Mouse (Mus musculus) spleen, embryonic (tissue): ENCODE measurements around the gene Chid1.

Experiments used
- CTCF ChIA-PET: fragments of 350-600 bp; sonication (Branson Sonifier 250); formaldehyde crosslinking; loops from one replicate; lab custom pipeline; 2022; lab: Charles Lee

Chid1 gene

DNA sequence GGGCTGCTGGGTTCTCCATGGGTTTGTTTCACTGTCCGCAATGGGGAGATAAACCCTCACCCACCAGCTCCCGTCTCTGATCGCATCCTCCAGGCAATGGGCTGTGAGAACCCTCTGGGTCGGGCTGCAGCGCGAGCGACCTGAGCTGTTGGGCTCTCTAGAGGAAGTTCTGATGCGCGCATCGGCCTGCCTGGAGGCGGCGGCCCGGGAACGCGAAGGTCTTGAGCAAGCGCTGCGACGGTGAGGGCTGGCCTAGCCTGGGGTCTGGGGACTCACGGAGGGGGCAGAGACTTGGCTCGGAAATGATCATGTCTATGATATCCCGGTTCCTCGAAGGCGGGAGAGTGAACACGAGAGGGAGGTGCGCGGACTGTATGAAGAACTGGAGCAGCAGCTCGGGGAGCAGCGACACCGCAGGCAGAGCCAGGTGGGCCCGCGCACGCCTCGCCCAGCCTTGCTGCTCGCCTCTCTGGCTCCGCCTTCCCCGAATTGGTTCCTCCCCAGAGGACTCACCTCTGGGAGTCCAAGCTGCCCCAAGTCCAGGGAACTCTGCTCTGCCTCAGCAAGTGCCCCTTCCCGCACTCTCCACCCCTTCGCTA lies 75.0 kb downstream of the Chid1 start:
- CTCF ChIA-PET: no interaction called here

DNA sequence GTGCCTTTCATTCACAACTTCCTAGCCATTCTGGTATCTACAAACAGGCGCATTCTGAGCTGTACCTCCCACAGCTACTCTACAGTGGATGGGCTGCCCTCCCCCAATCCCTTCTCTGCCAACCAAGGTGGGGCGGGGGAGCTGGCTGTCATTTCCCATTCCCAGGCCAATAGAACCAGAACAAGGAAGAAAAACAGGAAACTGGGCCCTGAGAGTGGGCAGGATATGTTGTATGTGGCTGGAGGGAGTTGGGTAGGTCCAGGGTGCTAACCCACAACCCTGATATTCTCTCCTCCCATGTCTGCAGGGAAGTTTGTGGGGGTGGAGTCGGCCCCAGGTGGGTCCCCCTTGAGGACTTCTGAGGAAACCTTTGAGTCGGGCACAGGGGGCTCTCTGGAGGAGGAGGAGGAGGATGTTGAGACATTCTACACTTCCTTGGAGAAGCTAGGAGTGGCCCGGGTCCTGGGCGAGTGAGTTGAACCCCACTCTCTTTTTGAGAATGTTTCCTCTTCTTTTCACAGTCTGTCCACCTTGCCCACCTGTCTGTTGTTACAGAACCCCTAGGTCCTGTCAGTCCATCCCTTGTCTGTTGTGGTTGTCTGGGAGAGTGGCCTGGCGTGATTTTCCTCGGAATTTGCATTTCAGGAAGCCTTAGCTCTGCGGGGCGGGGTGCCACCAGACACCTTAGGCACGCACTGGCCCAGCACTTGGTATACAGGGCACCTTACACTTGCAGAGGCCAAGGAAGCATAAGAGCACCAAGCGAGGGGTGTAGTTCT lies 75.6 kb downstream of the Chid1 start:
- CTCF ChIA-PET: no interaction called here

DNA sequence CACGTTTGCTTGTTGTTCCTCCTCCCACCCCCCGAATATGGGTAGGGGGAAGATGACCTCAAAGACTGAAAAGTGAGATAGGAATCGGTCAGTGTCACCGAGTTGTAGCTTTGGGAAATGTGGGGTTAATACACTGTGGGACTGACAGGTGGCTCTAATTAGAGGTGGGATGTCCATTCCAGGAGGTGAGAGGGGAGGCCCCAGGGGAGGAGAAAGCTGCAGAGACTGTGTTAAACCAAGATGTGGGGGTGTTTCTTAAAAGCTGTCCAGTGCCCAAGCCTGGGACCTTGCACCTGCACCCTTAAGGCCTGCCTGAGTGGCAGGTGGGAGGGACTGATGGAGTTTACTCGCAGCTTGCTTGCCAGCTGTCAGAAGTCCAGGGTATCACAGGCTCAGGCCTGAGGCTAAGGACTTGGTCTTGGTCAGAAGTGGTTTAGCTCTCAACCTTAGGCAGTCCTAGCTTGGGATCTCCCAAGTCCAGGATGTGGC lies 77.3 kb downstream of the Chid1 start:
- CTCF ChIA-PET: interaction anchor here (0.6 to 0.8 kb wide), 5 partner anchors 9 to 363 kb away, joined by 3 to 8 read pairs (median 3); no protein-coding TSS in a partner anchor

DNA sequence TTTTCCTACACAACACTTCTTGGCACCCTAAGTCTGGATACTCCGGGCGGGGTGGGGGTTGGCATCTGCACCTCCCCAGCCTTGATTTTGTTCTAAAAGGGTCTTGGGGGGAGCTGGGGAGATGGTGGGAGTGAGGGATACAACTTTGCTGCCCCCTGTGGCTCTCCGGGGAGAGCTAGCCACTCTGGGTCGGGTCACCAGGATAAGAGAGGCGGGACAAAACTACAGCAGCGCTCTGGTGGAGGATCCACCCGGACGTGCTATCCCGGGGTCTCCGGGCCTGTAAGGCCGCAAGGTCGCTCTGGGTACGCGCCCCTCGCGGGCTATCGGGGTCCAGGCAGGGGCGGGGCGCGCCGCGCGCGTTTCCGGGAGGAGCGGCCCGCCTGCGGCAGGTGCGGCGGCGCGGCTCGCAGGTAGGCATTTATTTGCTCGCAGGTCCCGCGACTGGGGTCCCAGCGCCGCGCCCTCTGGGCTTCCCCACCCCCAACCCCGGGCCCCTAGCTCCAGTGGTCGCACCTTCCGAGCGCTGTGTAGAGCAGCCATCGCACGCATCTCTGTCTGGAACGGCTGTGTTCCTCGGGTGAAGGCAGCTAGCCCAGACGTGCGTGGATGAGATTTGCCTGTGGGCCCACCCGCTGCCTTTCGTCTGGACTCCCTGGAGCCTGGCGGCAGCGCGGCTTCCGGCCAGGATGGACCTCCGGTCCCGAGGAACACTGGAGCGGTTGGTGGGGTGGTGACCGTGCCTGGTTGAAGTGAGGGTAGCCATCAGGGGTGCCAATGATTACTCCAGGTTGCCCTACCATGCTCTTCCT lies 77.9 kb downstream of the Chid1 start:
- CTCF ChIA-PET: interaction anchor here (0.6 to 0.9 kb wide), 4 partner anchors 8 to 362 kb away, joined by 3 to 6 read pairs (median 4); no protein-coding TSS in a partner anchor

DNA sequence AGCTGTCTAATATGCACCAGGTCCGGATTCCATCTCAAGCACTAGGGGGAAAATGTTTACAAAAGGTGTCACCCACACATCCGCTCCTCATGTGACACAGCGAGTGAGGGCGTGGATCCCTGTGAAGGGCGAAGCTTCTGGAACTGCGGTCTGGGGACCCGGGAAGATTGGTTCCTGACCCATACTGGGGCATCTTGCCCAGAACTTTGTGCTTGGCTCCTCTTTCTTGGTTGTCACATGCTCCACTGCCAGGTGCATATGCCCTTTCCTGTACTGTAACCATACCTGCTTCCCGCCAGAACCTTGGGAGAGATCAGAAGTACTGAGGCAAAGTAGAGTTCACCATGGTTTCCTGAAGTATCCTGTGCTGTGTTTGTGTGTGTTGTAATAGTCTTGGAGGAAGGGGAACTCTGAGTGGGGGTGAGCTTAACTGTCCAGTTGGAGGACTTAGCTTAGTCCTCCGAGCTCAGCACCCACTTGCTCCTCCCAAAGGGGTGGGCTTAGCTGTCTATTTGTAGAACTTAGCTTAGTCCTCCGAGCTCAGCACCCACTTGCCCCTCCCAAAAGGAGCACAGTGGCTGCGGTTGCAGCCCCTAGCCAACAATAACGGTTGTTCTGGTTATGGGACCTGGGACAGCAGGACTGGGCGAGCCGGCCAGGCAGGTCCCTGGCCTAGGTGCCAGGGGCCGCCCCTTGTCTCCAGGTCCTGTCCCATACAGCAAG lies 79.1 kb downstream of the Chid1 start, which contains the start of gene Cracr2b:
Gene Cracr2b (plus strand): TSS at position 704 of the 723 bp plus-strand sequence.
- CTCF ChIA-PET: interaction anchor here (0.6 kb wide), 1 partner anchor 276 kb away, joined by 3 read pairs; no protein-coding TSS in a partner anchor

DNA sequence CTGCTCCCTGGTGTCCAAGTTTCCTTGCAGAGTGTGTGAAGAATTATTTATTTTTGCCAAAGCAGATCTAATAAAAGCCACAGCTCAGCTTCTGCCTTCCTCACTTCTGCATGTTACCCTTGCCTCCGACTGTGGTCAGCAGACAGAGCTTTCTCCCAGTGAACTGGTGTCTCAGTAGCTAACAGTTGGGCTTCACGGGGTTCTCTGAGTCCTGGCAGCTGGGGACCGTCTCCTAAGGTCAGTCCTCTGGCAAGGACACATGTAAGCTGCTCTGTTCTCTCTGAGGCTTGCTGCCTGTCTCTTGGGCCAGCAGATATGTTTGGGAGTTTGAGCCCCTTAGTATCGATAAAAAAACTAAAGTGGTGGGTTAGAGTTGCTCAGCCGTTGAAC lies 79.7 kb downstream of the Chid1 start:
- CTCF ChIA-PET: interaction anchor here (0.6 to 1.2 kb wide), 2 partner anchors 8 to 275 kb away, joined by 3 read pairs; no protein-coding TSS in a partner anchor

DNA sequence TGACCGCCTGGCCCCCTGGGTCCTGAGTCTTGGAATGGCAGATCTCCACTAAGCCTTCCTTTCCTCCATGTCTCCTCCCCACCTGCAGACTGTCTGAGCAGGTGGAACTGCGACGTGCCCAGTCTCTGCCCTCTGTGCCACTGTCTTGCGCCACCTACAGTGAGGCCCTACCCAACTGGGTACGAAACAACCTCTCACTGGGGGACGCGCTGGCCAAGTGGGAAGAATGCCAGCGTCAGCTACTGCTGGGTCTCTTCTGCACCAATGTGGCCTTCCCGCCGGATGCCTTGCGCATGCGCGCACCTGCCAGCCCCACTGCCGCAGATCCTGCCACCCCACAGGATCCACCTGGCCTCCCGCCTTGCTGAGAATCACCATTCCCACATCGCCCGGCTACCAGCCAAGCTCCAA lies 80.4 kb downstream of the Chid1 start:
- CTCF ChIA-PET: interaction anchor here (1.2 kb wide), 1 partner anchor 9 kb away, joined by 3 read pairs; no protein-coding TSS in a partner anchor

DNA sequence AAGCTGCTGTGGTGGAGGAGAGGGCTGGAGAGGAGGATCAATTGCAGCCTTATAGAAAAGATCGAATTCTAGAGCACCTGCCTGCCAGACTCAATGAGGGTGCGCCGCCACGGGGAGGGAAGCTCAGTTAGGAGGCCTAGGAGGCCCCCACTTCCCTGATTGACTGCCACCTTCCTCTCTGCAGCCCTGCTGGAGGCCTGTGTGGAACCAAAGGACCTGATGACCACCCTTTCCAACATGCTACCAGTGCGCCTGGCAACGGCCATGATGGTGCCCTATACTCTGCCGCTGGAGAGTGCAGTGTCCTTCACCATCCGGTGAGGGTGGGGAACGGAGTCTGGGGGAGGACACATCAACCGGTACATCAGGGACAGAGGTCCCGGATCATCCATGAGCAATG lies 81.0 kb downstream of the Chid1 start:
- CTCF ChIA-PET: interaction anchor here (0.7 to 1.2 kb wide), 4 partner anchors 10 to 64 kb away, joined by 3 to 6 read pairs (median 5); no protein-coding TSS in a partner anchor

DNA sequence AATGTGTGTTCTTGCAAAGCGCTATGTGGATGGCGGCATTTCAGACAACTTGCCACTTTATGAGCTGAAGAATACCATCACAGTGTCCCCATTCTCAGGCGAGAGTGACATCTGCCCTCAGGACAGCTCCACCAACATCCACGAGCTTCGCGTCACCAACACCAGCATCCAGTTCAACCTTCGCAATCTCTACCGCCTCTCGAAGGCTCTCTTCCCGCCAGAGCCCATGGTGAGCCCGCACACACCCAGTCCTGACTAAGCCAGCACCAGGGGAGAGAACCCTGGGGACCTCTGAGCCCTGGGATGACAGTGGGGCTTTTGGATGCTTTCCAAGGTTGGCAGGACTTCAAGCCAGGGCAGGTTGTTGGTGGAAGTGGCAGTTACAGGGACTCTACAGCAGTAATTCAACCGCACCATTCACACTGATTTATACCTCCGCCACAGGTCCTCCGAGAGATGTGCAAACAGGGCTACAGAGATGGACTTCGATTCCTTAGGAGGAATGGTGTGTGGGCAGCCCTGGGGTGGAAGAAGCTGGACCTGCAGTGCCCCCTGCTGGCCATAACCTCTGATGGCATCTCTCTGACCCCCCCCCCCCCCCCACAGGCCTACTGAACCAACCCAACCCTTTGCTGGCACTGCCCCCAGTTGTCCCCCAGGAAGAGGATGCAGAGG lies 81.5 kb downstream of the Chid1 start:
- CTCF ChIA-PET: interaction anchor here (0.7 to 1.0 kb wide), 4 partner anchors 8 to 64 kb away, joined by 3 to 6 read pairs (median 5); no protein-coding TSS in a partner anchor

DNA sequence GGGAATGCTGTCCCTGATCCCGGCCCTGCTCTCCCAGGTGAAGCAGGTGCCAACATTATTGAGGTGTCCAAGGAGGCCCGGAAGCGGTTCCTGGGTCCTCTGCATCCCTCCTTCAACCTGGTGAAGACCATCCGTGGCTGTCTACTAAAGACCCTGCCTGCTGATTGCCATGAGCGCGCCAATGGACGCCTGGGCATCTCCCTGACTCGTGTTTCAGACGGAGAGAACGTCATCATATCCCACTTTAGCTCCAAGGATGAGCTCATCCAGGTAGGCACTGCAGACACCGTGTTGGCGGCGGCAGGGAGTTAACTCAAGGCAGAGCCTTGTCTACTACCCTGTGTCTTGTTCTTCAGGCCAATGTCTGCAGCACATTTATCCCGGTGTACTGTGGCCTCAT lies 82.4 kb downstream of the Chid1 start:
- CTCF ChIA-PET: no interaction called here

DNA sequence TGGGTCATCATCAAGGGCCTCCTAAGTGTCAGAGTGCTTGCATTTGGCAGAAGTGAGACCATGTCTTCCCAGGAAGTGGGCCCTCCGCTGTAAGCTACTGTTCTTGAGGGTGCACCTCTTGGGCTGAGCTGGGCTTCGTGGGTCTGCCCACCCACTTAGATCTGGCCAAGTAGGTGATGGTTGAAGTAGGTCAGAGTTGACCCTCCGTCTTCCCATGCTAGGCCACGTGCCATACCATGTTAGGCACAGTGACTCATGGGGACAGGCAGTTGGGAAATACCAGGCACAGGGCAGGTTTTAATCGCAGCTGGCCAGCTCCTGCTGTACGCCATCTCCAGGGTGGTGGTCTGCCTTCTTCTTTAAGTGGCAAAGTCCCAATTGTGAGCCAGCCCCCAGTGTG lies 82.9 kb downstream of the Chid1 start:
- CTCF ChIA-PET: no interaction called here

DNA sequence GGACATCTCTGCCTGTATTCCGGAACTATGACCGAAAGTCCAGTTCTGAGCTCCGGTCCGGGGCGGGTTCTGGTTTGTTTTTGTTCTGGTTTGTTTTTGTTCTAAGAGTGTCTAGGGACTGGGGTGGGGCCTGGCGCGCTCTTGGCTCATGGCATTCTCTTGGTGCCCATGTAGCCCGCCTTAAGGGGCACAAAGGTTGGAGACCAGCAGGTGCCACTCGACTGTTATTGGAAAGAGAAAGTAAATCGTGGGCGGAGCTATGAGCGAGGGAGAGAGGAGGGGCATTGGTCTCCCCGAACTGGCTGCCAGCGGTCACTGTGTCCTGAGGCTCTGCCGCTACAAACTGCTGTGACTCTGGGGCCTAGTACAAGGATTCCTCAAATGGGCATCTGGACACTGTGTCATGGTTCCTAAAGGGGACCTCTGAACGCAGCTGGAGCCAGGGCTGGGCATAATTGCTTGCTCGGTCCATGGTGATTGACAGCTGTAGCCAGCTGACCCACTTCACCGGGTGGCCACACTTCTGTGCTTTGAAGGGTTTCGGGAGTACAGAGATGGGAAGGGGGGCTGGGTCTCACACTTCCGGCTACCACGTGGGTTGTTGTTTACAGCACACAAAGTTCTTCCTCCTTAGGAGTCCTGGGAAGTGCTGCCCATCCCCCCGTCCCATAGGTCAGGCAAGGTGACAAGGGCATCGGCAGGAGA lies 83.9 kb downstream of the Chid1 start:
- CTCF ChIA-PET: interaction anchor here (0.8 to 1.2 kb wide), 2 partner anchors 13 to 70 kb away, joined by 3 to 4 read pairs; no protein-coding TSS in a partner anchor

DNA sequence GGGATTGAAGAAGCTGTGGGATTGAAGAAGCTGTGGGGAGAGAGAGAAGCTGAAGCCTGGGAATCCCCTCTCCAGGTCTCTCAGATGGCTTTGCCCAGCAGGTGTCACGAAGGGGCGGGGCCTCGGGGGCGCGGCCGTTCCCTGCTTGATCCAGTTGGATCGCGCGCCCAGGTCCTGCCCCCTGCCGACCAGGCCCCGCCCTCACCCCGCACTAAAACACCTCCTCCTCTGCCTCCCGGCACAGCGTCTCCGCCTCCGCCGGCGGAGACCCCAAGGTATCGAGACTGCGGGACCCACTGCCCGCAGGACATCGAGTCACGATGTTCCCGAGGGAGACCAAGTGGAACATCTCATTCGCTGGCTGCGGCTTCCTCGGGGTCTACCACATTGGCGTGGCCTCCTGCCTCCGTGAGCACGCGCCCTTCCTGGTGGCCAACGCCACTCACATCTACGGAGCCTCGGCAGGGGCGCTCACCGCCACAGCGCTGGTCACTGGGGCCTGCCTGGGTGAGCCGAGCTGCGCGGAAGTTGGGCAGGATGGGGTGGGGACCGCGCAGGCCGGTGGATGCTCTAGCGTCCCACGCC lies 84.6 kb downstream of the Chid1 start, which contains the start of gene Pnpla2:
Gene Pnpla2 (plus strand): TSS at position 232 of the 585 bp plus-strand sequence.
- CTCF ChIA-PET: interaction anchor here (0.6 to 1.2 kb wide), 2 partner anchors 12 to 498 kb away, joined by 4 read pairs; no protein-coding TSS in a partner anchor

DNA sequence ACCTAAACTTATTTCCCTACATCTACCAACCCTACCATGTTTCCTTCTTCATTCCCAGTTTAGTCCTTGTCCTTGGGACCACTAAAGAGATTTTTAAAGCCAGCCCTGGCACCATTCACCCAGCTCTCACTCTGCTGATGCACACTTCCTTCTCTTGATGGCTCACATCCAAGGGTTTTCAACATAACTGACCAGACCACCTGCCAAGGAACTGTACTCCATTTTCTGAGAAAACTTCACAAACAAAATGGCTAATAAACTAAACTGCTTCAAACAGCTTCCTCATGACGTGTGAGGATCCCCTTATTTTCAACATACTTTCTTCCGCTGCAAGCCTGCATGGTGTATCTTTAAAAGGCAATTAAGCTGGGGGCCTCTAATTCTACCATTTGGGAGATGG lies 86.0 kb downstream of the Chid1 start:
- CTCF ChIA-PET: interaction anchor here (0.5 kb wide), 1 partner anchor 8 kb away, joined by 3 read pairs; no protein-coding TSS in a partner anchor

DNA sequence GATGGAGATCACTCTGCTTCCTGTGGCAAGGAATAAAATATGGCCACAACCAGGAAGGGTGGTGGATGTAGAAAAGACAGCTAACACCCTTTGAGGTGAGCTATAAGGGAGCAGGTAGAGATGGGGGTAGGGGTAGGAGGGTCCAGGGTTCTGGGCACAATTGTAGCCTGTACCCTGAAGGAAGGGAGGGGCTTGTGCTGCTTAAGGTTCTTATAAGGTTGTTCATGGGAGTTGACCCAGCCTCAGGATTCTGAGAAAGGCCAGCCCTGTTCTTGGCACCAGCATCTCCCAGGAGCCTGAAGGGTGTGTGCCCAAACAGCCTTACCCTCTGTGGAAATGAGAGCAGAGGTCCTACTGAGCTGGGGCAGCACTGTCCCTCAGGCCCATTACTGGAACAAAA lies 87.7 kb downstream of the Chid1 start:
- CTCF ChIA-PET: no interaction called here

DNA sequence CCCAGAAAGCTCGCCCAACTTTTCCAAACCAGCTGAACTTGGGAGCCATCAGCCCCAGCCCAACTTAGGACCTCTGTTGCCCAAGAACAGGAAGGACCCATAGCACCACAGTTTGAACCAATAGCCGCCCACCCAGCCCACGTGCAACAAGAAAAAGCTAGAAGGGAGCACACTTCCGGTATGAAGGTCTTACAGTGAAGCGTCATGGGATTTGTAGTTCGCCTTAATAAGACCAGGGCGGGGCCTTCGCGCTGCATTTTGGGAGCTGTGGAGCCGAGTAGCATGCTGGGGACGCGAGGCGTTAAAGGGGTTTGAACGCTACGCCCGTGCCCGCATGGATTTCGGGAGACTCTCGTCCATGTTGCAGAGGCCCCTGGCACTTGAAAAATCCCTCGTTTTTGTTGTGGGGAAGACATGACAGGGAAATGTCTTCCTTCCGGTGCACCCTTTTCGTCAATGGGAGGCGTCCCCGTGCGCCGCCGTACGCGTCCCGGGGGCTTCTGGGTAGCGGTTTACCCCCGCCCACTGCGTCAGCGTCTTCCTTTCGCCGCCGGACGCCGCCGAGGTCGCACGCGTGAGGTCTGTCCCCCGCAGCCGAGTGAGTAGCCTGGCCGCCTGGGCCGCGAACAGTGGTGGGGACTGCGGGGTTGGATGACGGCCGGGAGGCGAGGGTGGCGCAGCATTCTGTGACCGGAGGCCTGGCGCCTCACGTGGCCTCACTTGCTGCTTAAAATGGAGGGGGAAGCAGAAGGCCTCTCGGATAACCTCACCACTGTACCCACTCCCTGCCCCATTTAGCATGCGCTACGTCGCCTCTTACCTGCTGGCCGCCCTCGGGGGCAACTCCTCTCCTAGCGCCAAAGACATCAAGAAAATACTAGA lies 92.3 kb downstream of the Chid1 start, which contains the start of gene Rplp2:
Gene Rplp2 (plus strand): TSS at position 261 of the 882 bp plus-strand sequence.
- CTCF ChIA-PET: interaction anchor here (0.6 to 1.6 kb wide), 6 partner anchors 9 to 1017 kb away, joined by 3 to 4 read pairs (median 4); no protein-coding TSS in a partner anchor

DNA sequence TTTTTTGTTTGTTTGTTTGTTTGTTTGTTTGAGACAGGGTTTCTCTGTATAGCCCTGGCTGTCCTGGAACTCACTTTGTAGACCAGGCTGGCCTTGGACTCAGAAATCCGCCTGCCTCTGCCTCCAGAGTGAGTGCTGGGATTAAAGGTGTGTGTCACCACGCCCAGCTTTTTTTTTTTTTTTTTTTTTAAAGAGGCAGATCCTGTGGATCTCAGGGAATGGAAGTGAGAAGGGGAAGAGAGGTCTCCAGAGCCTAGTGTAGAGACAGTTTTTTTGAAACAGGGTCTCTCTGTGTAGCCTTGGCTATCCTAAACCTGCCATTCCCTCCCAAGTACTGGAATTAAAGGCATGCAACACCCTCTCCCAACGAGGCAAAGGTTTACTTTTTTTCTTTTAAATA lies 93.3 kb downstream of the Chid1 start:
- CTCF ChIA-PET: interaction anchor here (0.6 to 1.6 kb wide), 3 partner anchors 8 to 167 kb away, joined by 4 to 5 read pairs (median 4); no protein-coding TSS in a partner anchor
